ENCODE assay signal across 9 mouse cellular contexts in the genomic region with DNA sequence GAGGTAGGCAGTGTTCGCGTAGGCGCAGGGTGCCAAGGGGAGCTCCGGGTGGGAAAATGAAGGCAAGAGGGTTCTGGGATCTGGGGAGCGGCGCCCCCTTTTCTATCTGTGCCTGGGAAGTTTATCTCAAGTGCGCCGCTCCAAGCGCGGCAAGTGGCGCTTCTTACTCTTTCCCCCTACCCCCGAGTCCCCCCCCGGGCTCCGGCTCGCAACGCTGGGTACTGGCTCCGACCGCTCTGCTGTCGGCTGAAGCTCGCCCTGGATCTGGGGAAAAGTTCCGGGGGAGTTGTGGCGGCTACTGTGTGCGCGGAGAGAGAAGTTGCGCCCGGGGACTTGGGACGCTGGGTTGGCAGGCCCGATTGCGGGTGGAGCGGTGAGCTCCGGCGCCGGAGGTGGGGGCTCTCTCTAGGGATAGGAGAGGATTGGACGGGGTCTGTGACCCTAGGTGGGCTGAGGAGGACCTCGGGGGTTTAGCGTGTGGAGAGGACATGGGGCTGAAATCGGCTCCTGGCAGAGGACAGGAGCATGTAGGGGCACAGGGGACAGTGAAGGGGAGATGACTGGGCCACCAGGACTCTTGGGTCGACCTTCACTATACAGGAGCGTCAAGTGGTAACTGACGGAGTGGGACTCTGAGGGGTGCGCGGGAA. TPM values are rescaled to one million over a fixed set of nuclear protein-coding genes. Genes with fewer than 3 reads are reported as not detected.
DNase-seq lines count a peak whose midpoint lies in the region; ATAC-seq lines count a peak whose summit lies in the region.
"Had no signal": no experiment of that assay in that cellular context is flagged by ENCODE, and none has a peak within 500 bp of the region (broad histone marks: within the 10 kb centered on the region; RNA-seq: fewer than 3 reads in every experiment).

No protein-coding gene starts in this region.

- peaks cover 33% of the 10 kb centered on the region for H3K4me1 ChIP-seq in embryonic facial prominence, embryonic 12.5 days
- peaks cover 45% of the 10 kb centered on the region for H3K4me1 ChIP-seq in limb, embryonic 13.5 days
- H3K4me1 ChIP-seq in neural tube, embryonic 11.5 days (ENCODE audit: control insufficient read depth, insufficient read depth, low read length) = peaks cover 29% of the 10 kb centered on the region

- DNase-seq in adrenal gland, adult (ENCODE audit: inconsistent age in 2 of 2, low spot score in 1 of 2) = peak; percentile 35 to 80
- DNase-seq in adrenal gland, postnatal 4 days (ENCODE audit: low spot score in 2 of 2) = no peak
- peak; percentile 43 to 62 for DNase-seq in heart, postnatal 14 days
- no peak for DNase-seq in neural tube, embryonic 11.5 days (ENCODE audit: low spot score)
- no peak for DNase-seq in frontal cortex, postnatal 14 days (ENCODE audit: low spot score in 2 of 2)

- H3K4me3 ChIP-seq in embryonic facial prominence, embryonic 12.5 days = peak overlapping the region; percentile 54
- H3K4me3 ChIP-seq in limb, embryonic 13.5 days = peak overlapping the region; percentile 63
- peak overlapping the region; percentile 61 for H3K4me3 ChIP-seq in neural tube, embryonic 11.5 days (ENCODE audit: low read depth, low read length)
- H3K4me3 ChIP-seq: erythroblast, embryonic 14.5 days had no signal

- H3K27ac ChIP-seq in embryonic facial prominence, embryonic 12.5 days = 0 out of 2 replicates have a peak overlapping the region, but pooled peaks have one; percentile 36
- H3K27ac ChIP-seq in limb, embryonic 13.5 days = no peak overlapping the region
- H3K27ac ChIP-seq in neural tube, embryonic 11.5 days (ENCODE audit: low read depth, low read length) = no peak overlapping the region

- H3K36me3 ChIP-seq in embryonic facial prominence, embryonic 12.5 days = no peaks in the 10 kb centered on the region
- H3K36me3 ChIP-seq in limb, embryonic 13.5 days = no peaks in the 10 kb centered on the region
- no peaks in the 10 kb centered on the region for H3K36me3 ChIP-seq in neural tube, embryonic 11.5 days (ENCODE audit: control insufficient read depth, insufficient read depth, low read length)

- intact Hi-C loops in heart, postnatal 14 days (cut with DNase I) = loop anchor here (2.0 to 5.0 kb wide), 4 partner anchors 58 to 257 kb away; no protein-coding TSS in a partner anchor

- H3K9ac ChIP-seq in embryonic facial prominence, embryonic 12.5 days = peak overlapping the region; percentile 53
- H3K9ac ChIP-seq in limb, embryonic 13.5 days = peak overlapping the region; percentile 67
- H3K9ac ChIP-seq in neural tube, embryonic 11.5 days (ENCODE audit: low read length) = peak overlapping the region; percentile 61

- H3K9me3 ChIP-seq in embryonic facial prominence, embryonic 12.5 days = no peaks in the 10 kb centered on the region
- H3K9me3 ChIP-seq in limb, embryonic 13.5 days = no peaks in the 10 kb centered on the region
- H3K9me3 ChIP-seq in neural tube, embryonic 11.5 days (ENCODE audit: control insufficient read depth, low read length) = no peaks in the 10 kb centered on the region

- H3K27me3 ChIP-seq in embryonic facial prominence, embryonic 12.5 days = peaks cover 72% of the 10 kb centered on the region
- H3K27me3 ChIP-seq in limb, embryonic 13.5 days = peaks cover 89% of the 10 kb centered on the region
- H3K27me3 ChIP-seq in neural tube, embryonic 11.5 days (ENCODE audit: control insufficient read depth, insufficient read depth, low read length) = peaks cover 75% of the 10 kb centered on the region

- WGBS in embryonic facial prominence, embryonic 12.5 days = 1% methylated on average over 42 of the region's 42 CpGs
- under 1% methylated on average over 42 of the region's 42 CpGs for WGBS in limb, embryonic 13.5 days
- WGBS in neural tube, embryonic 11.5 days = under 1% methylated on average over 42 of the region's 42 CpGs

- ATAC-seq in embryonic facial prominence, embryonic 12.5 days (ENCODE audit: insufficient number of reproducible peaks, insufficient read depth, low FRiP score, low TSS enrichment) = no peak
- no peak for ATAC-seq in limb, embryonic 13.5 days (ENCODE audit: low FRiP score, low read depth)
- no peak for ATAC-seq in neural tube, embryonic 11.5 days (ENCODE audit: insufficient read depth, low FRiP score, low TSS enrichment)
- no peak for ATAC-seq in megakaryocyte progenitor cell, adult 5-6 weeks (replicated peaks; ENCODE audit: poor library complexity)

- peak overlapping the region; percentile 96 for H3K4me2 ChIP-seq in embryonic facial prominence, embryonic 12.5 days (replicated peaks)
- H3K4me2 ChIP-seq in limb, embryonic 13.5 days (replicated peaks) = peak overlapping the region; percentile 100
- H3K4me2 ChIP-seq in neural tube, embryonic 11.5 days (ENCODE audit: low read depth) = peak overlapping the region; percentile 94

RNA-seq across cellular contexts. Expression of a gene that starts 1.1 kb away (rescaled TPM):
- 10 to 100 TPM; 10.1 to 15.6 TPM for total RNA-seq in adrenal gland, postnatal 4 days (2021)
- polyA plus RNA-seq in embryonic facial prominence, embryonic 12.5 days (2016; fragmentation: Nextera tagmentation; extraction: Ambion mirVana) = 4.5 and 4.6 TPM in 2 replicates
- total RNA-seq in heart, postnatal 14 days (2021) = 10 to 100 TPM; 48.1 to 53.1 TPM
- polyA plus RNA-seq in limb, embryonic 13.5 days (2015; fragmentation: Nextera tagmentation; extraction: Ambion mirVana) = 4.1 and 4.5 TPM in 2 replicates
- 4.9 and 7.3 TPM in 2 replicates for polyA plus RNA-seq in neural tube, embryonic 11.5 days (2014; fragmentation: Nextera tagmentation; extraction: Ambion mirVana)
- 4.7 and 5.5 TPM in 2 replicates for total RNA-seq in megakaryocyte progenitor cell, adult 5-6 weeks (2015)
- total RNA-seq in megakaryocyte progenitor cell, adult 5-6 weeks (2017) = 2.4 and 3.5 TPM in 2 replicates

Comparison
In these comparisons a context has a peak if more than half of its experiments do, and no peak if none do; other contexts are left out.
1. DNase-seq: peak in adrenal gland, adult (2 of 2) and heart, postnatal 14 days (2 of 2); none in adrenal gland, postnatal 4 days (0 of 2), neural tube, embryonic 11.5 days (single experiment) and frontal cortex, postnatal 14 days (0 of 2).
2. Peak in every context shown above with its lines, with median percentiles within 50 percentile points of each other: H3K4me2 ChIP-seq, H3K4me3 ChIP-seq and H3K9ac ChIP-seq.